Mouse (Mus musculus) C2C12 (cell line): Measurements from ENCODE around the gene Prss34. TPM values are rescaled to one million over a fixed set of nuclear protein-coding genes. Genes with fewer than 3 reads are reported as not detected.

Experiments
- H3K27me3 ChIP-seq: one replicate; pipeline ENCODE4 v1.6.1; 2011; ENCODE audit not compliant: control insufficient read depth, insufficient read depth, insufficient read length
- H3K36me3 ChIP-seq: one replicate; pipeline ENCODE4 v1.6.1; 2011; ENCODE audit not compliant: control insufficient read depth, insufficient read depth
- H3K4me3 ChIP-seq: one replicate; pipeline ENCODE4 v1.5.1; 2011; ENCODE audit warnings: mild to moderate bottlenecking, control low read depth; ENCODE audit not compliant: poor library complexity, insufficient read depth, severe bottlenecking
- H3K79me2 ChIP-seq: one replicate; pipeline ENCODE4 v1.6.1; 2011; ENCODE audit not compliant: control insufficient read depth, insufficient read depth
- H3K79me3 ChIP-seq: one replicate; pipeline ENCODE4 v1.6.1; 2011; ENCODE audit warnings: low read depth, control low read depth
- H3ac ChIP-seq: one replicate; pipeline ENCODE3; 2011; ENCODE audit warnings: low read depth; ENCODE audit not compliant: control insufficient read depth, insufficient read length
- CEBPB ChIP-seq: IDR thresholded peaks from one replicate; pipeline ENCODE4 v1.6.1; 2011; ENCODE audit warnings: low read depth, mild to moderate bottlenecking, control low read depth, moderate library complexity
- CTCF ChIP-seq: IDR thresholded peaks from one replicate; pipeline ENCODE4 v1.5.1; 2011; ENCODE audit not compliant: control insufficient read depth, insufficient read depth, insufficient read length
- FOSL1 ChIP-seq: IDR thresholded peaks from one replicate; pipeline ENCODE4 v1.8.0; 2011; ENCODE audit warnings: mild to moderate bottlenecking, low read length; ENCODE audit not compliant: poor library complexity, insufficient read depth, severe bottlenecking
- MAX ChIP-seq: IDR thresholded peaks from one replicate; pipeline ENCODE4 v1.6.1; 2011; ENCODE audit warnings: mild to moderate bottlenecking, control low read depth
- MYOD1 ChIP-seq: IDR thresholded peaks from one replicate; pipeline ENCODE4 v1.6.1; 2011; ENCODE audit warnings: low read depth; ENCODE audit not compliant: control insufficient read depth, insufficient read length
- MYOG ChIP-seq: IDR thresholded peaks from one replicate; pipeline ENCODE4 v1.6.1; 2011; ENCODE audit not compliant: control insufficient read depth, insufficient read length; ENCODE audit errors: extremely low read depth
- USF1 ChIP-seq: IDR thresholded peaks from one replicate; pipeline ENCODE4 v1.6.1; 2011; ENCODE audit warnings: low read depth, mild to moderate bottlenecking, control low read depth, moderate library complexity
- polyA plus RNA-seq: library from polyadenylated mRNA; unstranded; fragments of >200 nt; fragmentation: generic; extraction: Trizol; gene quantifications from one replicate; pipeline ENCODE4 v1.2.1, GENCODE M21; 2012; ENCODE audit warnings: missing spikeins

The Prss34 gene
- polyA plus RNA-seq, 1 experiment: not detected

GRCm38 (mm10) chr17:25345462-25345861, 47.3 kb downstream of the Prss34 start, which contains the start of gene Tpsab1:
Tpsab1 (minus strand) TSS chr17:25345562.
- peaks cover 5% of the 10 kb centered on the region for H3K27me3 ChIP-seq
- TF ChIP-seq MYOG (no peak), USF1 (no peak), FOSL1 (no peak), MYOD1 (no peak), CTCF (no peak), CEBPB (no peak), MAX (no peak)
- no peaks in the 10 kb centered on the region for H3K79me2 ChIP-seq
- H3ac ChIP-seq: no peak within 1 kb of the TSS
- no peak within 1 kb of the TSS for H3K4me3 ChIP-seq
- H3K36me3 ChIP-seq: no peaks in the 10 kb centered on the region
- H3K79me3 ChIP-seq: no peaks in the 10 kb centered on the region

Other genes with a start within 250 kb of the Prss34 start
- 0.37 TPM for gene Tmem204, start 214.8 kb upstream of the Prss34 start, polyA plus RNA-seq
- 18.3 TPM for gene Telo2, start 182.4 kb upstream of the Prss34 start, polyA plus RNA-seq
- not detected for gene Ptx4, start 177.6 kb upstream of the Prss34 start, polyA plus RNA-seq
- 19.9 TPM for gene Clcn7, start 165.0 kb upstream of the Prss34 start, polyA plus RNA-seq
- gene Ccdc154, start 135.9 kb upstream of the Prss34 start, polyA plus RNA-seq: not detected
- not detected for gene Gm38655, start 122.9 kb upstream of the Prss34 start, polyA plus RNA-seq
- gene BC003965, start 113.8 kb upstream of the Prss34 start, polyA plus RNA-seq: 14.3 TPM
- 1.8 TPM for gene Unkl, start 110.0 kb upstream of the Prss34 start, polyA plus RNA-seq
- 22.7 TPM for gene Gnptg, start 58.3 kb upstream of the Prss34 start, polyA plus RNA-seq
- gene Tsr3, start 58.2 kb upstream of the Prss34 start, polyA plus RNA-seq: 39.3 TPM
- 0.16 TPM for gene Baiap3, start 42.0 kb upstream of the Prss34 start, polyA plus RNA-seq
- 405 TPM for gene Ube2i, start 23.8 kb upstream of the Prss34 start, polyA plus RNA-seq
- not detected for gene Prss28, start 10.3 kb downstream of the Prss34 start, polyA plus RNA-seq
- not detected for gene Prss29, start 20.3 kb downstream of the Prss34 start, polyA plus RNA-seq
- gene Tpsab1, start 47.2 kb downstream of the Prss34 start, polyA plus RNA-seq: 2.5 TPM
- gene Tpsb2, start 67.9 kb downstream of the Prss34 start, polyA plus RNA-seq: not detected
- not detected for gene Tpsg1, start 70.9 kb downstream of the Prss34 start, polyA plus RNA-seq
- gene Cacna1h, start 135.4 kb downstream of the Prss34 start, polyA plus RNA-seq: not detected
- not detected for gene Tekt4, start 156.2 kb downstream of the Prss34 start, polyA plus RNA-seq
- gene Sstr5, start 198.9 kb downstream of the Prss34 start, polyA plus RNA-seq: not detected